Mouse (Mus musculus) thymus, postnatal 10 days (tissue): ENCODE data around the gene Shld2.
A peak's percentile ranks its signal among the peaks of the same experiment; 100 is the strongest.

ENCODE experiments used
- DNase-seq, 2 experiments: peaks; one replicate each; pipeline ENCODE4 v3.0.0; 2021; ENCODE audit warnings: low spot score in 2 of 2

Gene Shld2

DNA sequence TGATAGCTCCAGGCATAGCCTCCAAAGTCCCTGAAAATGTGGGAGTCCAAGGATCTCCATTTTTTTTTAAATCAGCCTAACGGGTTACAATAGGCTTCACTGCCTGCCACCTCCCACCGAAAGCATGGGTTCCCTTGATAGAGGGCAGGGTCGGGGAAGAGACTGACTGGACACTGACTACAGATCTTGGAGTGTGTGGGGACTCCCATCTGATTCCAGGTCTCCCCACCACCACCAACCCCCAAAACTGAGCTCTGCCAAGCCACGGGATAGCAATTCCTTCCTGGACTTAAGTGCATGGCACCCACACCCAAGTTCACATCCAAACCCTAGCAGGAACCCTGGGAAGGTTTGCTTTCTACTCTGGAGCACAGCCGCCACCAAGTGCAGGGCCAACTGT lies 89.9 kb downstream of the Shld2 start:
- DNase-seq = no peak

DNA sequence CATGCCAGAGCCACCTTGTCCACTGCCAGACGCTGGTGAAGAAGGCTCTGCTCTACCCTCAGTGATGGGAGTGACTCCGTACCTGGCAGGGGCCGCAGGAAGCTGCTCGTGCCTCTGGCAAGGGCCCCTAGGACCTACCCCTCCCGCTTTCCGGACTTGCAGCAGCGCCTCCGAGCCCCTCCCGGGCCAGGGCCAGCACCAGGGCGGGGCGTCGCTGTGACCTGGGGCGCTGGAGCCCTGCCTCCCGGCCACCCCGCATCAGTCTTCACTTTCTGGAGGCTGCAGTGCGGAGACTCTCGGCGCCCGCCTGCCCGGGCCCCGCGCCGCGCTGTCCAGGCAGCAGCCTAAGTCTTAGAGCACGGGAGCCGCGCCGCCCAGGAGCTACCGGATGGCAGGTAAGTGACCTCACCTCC lies 90.5 kb downstream of the Shld2 start:
- DNase-seq = no peak

DNA sequence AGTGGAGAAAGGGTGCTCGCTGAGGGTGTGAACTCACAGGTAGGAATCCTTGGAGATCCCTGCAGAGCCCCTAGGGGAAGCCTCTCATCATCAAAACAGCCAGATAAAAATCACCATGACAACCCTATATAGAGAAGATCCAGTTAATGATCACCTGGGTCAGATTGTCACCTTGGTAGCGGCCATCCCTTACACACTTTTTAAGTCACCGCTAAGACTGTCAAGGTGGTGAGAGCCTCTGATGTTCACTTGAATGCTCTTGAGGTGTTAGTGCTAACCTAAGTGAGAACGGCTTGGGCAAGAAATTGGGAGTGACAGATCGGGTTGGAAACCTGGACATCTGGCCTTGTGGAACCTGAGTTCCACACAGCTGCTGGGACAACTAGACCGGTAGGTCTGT lies 91.0 kb downstream of the Shld2 start, which contains the start of gene Syt15:
Gene Syt15, plus strand, starts transcription at position 301 of the 400 bp plus-strand sequence.
- DNase-seq = no peak

DNA sequence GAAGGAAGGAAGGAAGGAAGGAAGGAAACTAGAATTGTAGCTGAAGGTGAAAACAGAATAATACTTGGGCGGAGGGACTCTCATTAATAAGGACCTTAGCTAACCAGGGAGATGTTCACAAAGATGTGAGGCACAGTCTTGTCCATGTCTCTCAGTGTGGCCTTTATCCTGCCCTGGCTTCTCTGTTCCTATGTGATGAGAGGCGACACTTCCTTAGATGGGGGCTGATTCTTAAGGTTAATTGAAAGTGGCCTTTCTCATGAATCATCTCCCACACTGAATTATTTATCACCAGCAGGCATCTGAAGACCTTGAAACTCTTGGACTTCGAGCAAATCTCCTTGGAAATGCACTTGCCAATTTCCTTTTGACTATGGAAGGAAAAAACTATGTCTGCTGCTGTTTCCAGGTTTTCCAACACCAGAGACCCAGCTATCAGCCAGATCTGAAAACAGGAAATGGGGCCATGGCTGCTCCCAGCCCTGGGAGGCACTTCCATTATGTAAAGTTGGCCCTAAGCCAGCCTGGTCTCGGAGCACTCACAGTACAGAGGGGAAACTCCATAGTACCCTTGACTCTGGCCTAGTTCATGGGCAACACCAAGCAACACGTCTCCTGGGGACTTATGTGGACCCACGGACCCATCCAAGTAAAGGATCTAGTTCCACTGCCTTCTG lies 94.7 kb downstream of the Shld2 start:
- DNase-seq = no peak

DNA sequence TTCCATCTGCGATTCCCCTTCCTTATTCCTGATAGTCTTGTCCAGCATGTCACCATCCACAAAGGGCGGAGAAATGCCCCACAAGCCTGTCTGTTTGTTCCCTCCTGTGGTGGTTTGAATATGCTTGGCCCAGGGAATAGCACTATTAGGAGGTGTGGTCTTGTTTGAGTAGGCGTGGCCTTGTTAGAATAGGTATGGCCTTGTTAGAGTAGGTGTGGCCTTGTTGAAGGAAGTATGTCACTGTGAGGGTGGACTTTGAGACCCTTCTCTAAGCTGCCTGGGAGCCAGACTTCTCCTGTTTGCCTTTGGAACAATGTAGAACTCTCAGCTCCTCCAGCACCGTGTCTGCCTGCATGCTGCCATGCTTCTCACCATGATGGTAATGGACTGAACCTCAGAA lies 100.4 kb downstream of the Shld2 start:
- DNase-seq = no peak

DNA sequence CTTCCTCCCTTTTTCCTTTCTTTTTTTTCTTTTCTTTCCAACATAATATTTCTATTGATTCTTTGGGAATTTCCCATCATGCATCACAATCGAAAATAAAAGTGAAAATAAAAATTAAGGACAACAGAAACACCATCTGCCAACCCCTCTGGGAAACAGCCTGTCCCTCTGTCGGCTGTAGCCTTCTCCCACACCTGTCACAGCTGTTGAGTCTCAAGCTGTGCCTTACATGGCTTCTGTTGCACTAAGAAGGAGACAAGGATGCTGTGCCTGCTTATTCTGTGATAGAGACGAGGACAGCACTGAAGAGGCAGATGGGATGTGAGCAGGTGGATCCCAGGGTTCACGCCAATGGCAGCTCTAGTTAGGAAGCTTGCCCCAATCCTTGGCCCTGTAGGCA lies 101.2 kb downstream of the Shld2 start:
- DNase-seq = no peak

DNA sequence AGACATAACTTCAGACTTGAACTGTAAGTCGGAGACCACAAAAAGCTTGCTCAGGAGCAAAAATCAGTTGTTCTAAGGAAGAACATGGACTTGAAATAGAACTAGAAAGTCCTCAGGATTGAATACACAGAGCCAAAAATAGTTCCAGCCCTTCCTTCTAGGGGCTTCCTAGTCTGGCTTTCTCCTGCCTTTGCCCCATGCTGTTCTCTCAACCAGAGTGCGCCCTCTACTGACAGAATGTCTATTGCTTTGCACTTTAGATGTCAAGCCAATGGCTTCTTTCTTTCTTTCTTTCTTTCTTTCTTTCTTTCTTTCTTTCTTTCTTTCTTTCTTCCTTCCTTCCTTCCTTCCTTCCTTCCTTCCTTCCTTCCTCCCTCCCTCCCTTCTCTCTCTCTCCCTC lies 101.6 kb downstream of the Shld2 start:
- DNase-seq = peak in 1 of 2 experiments; percentile 47

DNA sequence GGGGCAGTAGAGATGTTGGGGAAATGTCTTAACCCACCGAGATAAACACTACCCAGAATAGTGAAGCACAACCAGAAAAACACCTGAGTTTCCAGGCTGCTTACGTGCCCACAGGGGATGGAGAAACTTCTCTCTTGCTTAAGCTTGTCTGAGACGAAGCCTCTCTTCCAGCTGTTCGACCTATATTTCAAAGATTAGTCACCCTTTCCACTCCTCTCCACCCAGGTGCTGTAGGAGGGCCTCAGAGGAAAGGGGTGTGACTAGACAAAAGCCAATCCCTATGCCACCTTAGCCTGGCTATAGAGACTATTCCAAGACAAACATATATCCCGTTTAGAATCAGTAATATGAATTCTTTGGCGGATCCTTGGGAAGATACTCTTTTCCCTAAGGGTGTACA lies 102.3 kb downstream of the Shld2 start:
- DNase-seq = no peak

DNA sequence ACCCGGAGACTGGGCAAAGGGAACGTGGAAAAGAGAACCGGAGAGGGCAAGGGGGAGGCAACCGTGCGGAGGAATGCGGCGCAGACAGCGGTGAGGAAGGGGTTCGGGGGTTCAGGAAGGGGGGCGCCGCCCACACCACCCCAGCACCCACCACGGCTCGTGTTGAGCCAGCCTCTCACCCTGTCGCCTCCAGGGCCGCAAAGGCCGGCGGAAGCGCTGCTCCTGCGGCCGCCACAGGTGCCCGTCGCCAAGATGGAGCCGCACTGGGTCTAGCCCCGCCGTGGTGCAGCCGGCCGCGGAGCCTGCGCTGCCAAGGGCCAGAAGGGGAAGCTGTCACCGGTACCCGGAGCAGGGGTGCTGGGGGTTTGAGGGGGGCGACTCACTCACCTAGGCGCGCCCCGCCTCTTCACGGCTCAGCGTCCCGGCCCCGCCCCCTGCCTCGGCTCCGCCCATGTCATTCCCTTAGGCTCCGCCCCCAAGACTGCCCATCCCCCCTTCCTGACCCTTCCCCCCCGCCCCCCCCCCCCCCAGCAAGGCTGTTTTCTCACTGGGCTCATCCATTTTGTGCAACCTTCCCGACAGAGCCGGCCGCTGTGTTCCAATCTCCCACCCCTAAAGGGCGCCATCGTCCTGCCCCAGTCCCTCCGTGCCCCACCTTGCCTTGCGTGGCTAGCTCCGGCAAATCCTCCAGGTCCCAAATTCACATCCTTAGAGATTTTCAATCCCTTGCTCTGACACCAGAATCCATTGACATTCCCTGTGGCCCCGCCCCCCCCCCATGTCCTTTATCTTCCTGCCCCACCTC lies 108.9 kb downstream of the Shld2 start, which contains the start of gene Gprin2:
Gene Gprin2, minus strand, starts transcription at position 423 of the 805 bp plus-strand sequence.
- peak in 1 of 2 experiments; percentile 22 for DNase-seq

DNA sequence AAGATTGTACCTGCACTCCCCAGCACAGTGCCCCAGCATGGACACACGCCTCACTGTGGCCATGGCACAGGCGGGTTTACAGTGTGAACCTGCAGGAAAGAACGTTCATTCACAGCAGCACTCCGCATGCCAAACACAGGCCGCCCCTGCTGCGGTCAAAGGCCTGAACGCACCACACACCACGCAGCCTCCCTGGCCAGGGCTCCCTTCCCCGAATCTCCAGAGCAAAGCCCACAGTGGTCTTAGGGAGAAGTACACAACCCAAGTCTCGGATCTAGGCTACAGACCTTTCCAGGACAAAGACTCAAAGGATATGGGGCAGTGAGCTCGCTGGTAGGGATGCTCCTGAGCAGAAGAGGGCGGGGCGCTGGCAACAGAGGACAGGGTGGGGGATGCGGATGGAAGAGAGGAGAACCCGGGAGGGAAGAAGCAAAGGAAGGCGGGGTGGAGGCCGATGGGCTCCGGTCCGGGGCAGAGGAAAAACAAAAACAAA lies 109.5 kb downstream of the Shld2 start:
- no peak for DNase-seq

DNA sequence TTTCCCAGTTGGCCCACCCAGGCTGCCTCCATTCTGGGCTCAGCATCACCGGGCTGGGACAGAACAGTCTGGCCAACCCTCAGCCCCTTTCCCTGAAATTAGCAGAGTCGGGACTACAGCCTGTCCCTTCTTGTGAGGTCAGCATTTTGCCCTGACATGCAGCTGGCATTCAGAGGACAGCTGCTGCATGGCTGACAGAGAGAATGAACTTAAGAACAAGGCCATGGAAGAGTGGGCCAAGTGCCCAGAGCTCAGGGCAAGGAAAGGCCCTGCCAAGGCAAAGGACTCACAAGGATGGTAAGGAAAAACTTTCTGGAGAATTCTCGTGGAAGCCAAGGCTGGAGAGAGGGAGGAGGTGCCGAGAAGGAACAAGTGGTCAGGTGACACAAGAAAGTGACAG lies 113.6 kb downstream of the Shld2 start:
- DNase-seq = no peak

DNA sequence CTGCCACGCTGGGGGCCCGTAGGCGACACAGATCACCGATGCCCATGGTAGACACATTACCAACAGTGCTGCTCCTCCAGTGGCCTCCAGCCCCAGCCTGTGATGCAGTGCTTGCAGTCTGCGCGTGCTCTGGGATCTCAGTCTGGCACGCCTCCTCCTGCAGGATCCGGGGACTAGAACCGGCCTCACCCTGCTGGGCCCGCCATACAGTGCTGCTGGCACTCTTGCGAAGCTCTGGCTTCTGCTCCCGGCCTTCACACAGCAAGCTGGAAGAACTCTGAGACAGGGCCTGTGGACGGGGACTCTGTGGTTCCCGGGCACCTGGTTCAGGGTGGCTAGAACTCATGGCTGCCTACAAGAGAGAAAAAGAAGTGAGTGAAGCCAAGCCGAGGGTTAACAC lies 114.8 kb downstream of the Shld2 start:
- no peak for DNase-seq

DNA sequence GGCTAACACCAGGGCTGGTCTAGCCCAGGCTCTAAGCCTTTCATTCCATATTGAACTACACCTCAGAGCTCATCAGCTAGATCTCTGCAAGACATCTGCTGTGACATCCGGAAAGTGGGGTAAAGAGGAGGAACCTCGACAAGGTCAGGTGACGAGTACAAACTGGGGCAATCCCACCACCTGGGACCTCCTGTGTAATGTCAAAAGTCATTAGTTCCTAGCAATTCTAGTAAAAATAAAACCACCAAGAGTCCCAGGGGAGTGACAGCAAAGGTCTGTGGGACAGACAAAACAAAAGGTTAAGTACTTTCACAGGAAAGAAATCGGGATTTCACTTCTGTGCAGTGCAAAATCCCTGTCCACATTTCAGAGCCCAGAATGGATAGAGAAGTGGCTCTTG lies 116.4 kb downstream of the Shld2 start:
- no peak for DNase-seq

DNA sequence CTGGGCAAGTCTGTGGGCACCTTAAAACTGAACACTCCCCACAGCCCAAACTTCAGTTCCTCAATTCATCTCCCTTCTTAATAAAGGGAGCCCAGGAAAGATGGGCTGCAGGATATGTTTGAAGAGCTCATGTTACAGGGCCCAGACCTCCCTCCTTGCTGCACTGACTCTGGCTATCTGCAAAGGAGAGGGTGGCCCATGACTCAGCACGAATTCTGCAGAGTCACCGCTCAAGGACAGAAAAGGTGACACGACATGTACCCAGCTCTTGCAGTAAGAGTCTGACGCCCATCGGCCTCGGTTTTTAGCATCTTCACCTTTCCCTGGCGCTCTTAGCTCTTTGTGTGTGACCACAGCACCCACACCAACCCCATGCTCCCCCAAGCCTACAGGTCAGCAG lies 119.9 kb downstream of the Shld2 start:
- no peak for DNase-seq

DNA sequence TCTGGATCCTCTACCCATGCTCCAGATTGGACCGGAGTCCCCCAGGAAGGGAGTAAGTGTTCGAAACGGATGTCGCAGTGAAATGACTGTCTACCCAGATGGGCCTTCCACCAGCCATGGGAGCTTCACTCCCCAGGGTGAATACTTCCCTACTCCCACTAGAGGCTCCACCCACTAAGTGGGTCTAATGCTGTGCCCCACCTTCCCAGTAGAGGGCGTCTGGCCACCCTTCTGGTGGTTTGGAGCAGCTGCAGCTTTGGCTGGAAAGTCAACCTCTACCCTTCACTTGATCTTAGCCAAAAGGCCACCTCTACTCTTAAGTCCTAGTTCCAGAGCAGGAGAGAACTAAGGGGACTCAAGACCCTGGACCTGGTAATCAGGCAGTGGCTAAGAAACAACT lies 121.7 kb downstream of the Shld2 start:
- DNase-seq = peak; percentile 38 to 53
